Mouse (Mus musculus) left cerebral cortex, adult 8-10 months (tissue): ENCODE measurements around the gene Gm14444. TPM values are rescaled to one million over a fixed set of nuclear protein-coding genes. Genes with fewer than 3 reads are reported as not detected.
"Not testable (repeated sequence)": the region's sequence is repeated elsewhere in the genome, so short reads cannot be mapped to it uniquely, and the experiment has no call there.

Source experiments
- DNase-seq, 2 experiments: peaks; one replicate each; pipeline ENCODE4 v3.0.0; 2022; ENCODE audit warnings: low spot score in 2 of 2
- total RNA-seq, 4 experiments: library from RNA; stranded (reverse); gene quantifications; 2 replicates each; pipeline ENCODE4 v1.2.4; 2022

The Gm14444 gene
- total RNA-seq = 1 to 10 TPM; 1.7 to 2.9 (median 2.8) TPM

- not testable (repeated sequence) for DNase-seq
These were observed at the start of gene Gm14444 for GRCm38 (mm10) chr2:175010022-175010421. Gm14444 (plus strand) TSS chr2:175010241.

DNA sequence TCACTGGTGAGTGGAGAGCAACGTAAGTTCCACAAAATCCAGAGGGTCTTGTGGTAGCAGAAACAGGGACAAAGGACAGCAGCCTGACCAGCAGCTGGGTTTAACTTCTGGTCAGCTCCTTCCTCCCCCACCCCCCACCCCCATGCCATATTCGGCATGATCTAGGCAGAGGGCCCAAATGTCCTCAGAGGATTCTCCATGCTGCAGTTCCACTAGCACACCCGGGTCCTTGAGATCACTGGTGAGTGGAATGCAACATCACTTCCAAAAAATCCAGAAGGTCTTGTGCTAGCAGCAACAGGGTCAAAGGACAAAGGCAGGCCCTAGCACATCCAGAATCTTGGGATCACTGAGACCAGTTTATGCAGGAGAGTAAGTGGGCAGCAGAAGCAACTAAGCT lies 44.6 kb upstream of the Gm14444 start:
- DNase-seq = not testable (repeated sequence)

DNA sequence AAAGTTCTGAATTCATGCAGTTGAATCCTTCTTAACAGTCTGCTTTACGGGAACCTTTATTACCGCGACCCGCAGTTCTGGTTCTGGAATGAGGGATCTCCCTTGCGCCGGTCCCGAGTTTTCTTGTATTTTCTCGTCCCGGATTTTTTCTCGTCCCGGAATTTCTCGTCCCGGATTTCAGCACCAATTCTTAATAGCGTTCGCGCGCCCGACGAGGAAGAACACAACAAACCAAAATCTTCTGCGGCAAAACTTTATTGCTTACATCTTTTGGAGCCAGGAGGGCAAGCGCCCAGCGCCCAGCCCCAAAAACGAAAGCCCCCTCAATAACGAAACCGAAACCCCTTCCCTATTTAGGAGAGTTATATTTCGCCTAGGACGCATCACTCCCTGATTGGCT lies 34.2 kb downstream of the Gm14444 start:
- DNase-seq = not testable (repeated sequence)

- DNase-seq = not testable (repeated sequence)
These were observed 57.7 kb downstream of the Gm14444 start, which contains the start of gene Gm14393 for GRCm38 (mm10) chr2:175067681-175068261. Gm14393 (minus strand) TSS chr2:175067781.

Other genes starting within 250 kb of the Gm14444 start
- gene Edn3, start 249.6 kb upstream of the Gm14444 start, total RNA-seq = 1 to 10 TPM; 5.1 to 7.7 (median 6.0) TPM
- gene Gm14393, start 57.5 kb downstream of the Gm14444 start, total RNA-seq = 1 to 10 TPM in 2 of 4 experiments, under 1 TPM in 1, not detected in 1; 0.89 to 1.3 (median 1.1) TPM
- 10 to 100 TPM; 14.4 to 16.6 (median 16.0) TPM for gene Gm14399, start 131.8 kb downstream of the Gm14444 start, total RNA-seq
- gene Gm14443, start 165.6 kb downstream of the Gm14444 start, total RNA-seq = 1 to 10 TPM; 6.2 to 8.9 (median 7.0) TPM
- gene Gm14391, start 196.7 kb downstream of the Gm14444 start, total RNA-seq = 100 to 1,000 TPM in 1 of 4 experiments, 10 to 100 TPM in 3; 88.1 to 106 (median 91.0) TPM